Mouse (Mus musculus) heart, embryonic 12.5 days (tissue): Measurements from ENCODE around the gene Zfp867. TPM values are rescaled to one million over a fixed set of nuclear protein-coding genes. Genes with fewer than 3 reads are reported as not detected.

Experiments
- ATAC-seq: fragments of 200-750 bp; cut with Nextera tagmentation; 2 replicates; pipeline ENCODE4 v1.8.0; 2017; ENCODE audit warnings: moderate TSS enrichment, moderate library complexity; ENCODE audit not compliant: insufficient number of reproducible peaks, low FRiP score
- H3K27ac ChIP-seq: fragments of 300-500 bp; sonication (generic); 2 replicates; pipeline ENCODE4 v1.5.1; 2016; ENCODE audit warnings: mild to moderate bottlenecking, moderate library complexity; ENCODE audit not compliant: poor library complexity, severe bottlenecking
- H3K27me3 ChIP-seq: fragments of 300-500 bp; sonication (generic); replicated peaks from 2 replicates; pipeline ENCODE4 v1.6.1; 2016; ENCODE audit warnings: mild to moderate bottlenecking, moderate library complexity
- H3K36me3 ChIP-seq: fragments of 300-500 bp; sonication (generic); 2 replicates; pipeline ENCODE4 v1.6.1; 2016; ENCODE audit warnings: mild to moderate bottlenecking, moderate library complexity
- H3K4me1 ChIP-seq: fragments of 300-500 bp; sonication (generic); replicated peaks from 2 replicates; pipeline ENCODE4 v1.6.1; 2016; ENCODE audit warnings: mild to moderate bottlenecking
- H3K4me2 ChIP-seq: fragments of 300-500 bp; sonication (generic); 2 replicates; pipeline ENCODE4 v1.6.1; 2016; ENCODE audit warnings: mild to moderate bottlenecking, moderate library complexity
- H3K4me3 ChIP-seq: fragments of 300-500 bp; sonication (generic); 2 replicates; pipeline ENCODE4 v1.5.1; 2016; ENCODE audit warnings: mild to moderate bottlenecking
- H3K9ac ChIP-seq: fragments of 300-500 bp; sonication (generic); 2 replicates; pipeline ENCODE4 v1.6.1; 2016; ENCODE audit warnings: mild to moderate bottlenecking, moderate library complexity
- H3K9me3 ChIP-seq: fragments of 300-500 bp; sonication (generic); replicated peaks from 2 replicates; pipeline ENCODE4 v1.6.1; 2016; ENCODE audit warnings: mild to moderate bottlenecking, moderate library complexity
- WGBS: fragments of 180-500 bp; shearing (Covaris S2); methylation state at CpG from one replicate; pipeline ENCODE4 v1.1.7; 2016; 5-methylcytosine and 5-hydroxymethylcytosine counted together
- polyA plus RNA-seq: library from polyadenylated mRNA; unstranded; fragments of >200 nt; fragmentation: Nextera tagmentation; extraction: Ambion mirVana; gene quantifications from 2 replicates; pipeline ENCODE4 v1.2.1, GENCODE M21; 2016

Zfp867 gene
- polyA plus RNA-seq, 1 experiment from 2014 or later, result 5.2 TPM

DNA sequence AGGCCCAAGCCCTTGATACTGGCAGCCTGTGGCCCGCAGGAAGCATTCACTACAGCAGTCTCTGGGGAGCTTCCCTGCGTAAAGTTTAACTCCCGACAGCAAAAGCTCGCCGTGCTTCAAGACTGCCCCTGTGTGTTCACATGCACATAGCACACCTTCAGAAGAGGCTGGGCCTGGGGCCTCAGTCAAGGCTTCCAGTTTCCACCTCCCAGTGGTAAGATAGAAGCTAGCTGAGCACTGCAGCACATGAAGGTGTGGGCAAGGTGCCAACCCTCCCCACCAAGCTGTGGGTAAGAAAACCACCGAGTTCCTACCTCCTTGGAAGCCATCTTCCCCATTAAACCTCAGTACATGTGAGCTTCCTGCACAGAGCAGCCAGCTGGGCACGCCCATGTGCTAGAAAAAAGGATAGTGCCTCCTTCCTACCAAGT, 46.6 kb downstream of the Zfp867 start:
- Histone ChIP-seq H3K27me3 (no peaks in the 10 kb centered on the region), H3K4me3 (no peak overlapping the region)

DNA sequence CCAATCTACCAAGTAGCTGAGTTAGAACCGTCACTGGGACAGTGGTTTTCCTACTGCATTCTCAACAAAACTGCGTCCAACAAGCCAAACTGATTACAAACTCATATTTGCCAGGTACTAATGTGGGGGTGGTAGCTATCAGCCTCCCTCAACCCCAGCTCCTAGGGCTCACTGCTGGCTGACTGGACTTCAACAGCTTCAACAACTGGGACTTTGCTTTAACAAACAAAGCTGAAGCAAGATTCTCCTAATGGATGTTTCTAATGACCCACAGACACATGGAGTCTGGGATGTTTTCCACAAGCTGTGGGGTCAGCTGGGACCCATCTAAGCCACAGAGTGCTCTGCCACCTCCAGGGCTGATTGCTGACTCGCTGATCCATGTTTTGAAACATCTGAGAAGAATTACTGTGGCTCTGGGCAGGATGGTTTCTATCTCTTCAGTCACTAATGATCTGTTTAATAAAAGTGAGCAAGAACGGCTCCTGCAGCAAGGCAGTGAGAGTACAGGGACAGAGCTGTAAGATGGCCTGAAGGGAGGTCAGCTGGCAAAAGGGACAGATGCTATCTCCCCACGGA, 49.2 kb downstream of the Zfp867 start:
- no peak overlapping the region for H3K4me2 ChIP-seq
- H3K36me3 ChIP-seq, result peaks cover 73% of the 10 kb centered on the region
- no peak overlapping the region for H3K4me3 ChIP-seq
- H3K4me1 ChIP-seq, result peaks cover 15% of the 10 kb centered on the region
- no peak overlapping the region for H3K9ac ChIP-seq
- no peak overlapping the region for H3K27ac ChIP-seq
- no peak for ATAC-seq
- H3K9me3 ChIP-seq, result no peaks in the 10 kb centered on the region
- H3K27me3 ChIP-seq, result no peaks in the 10 kb centered on the region
- WGBS, result 79% methylated on average over 5 of the region's 5 CpGs

More for the DNA sequence above, 46.6 kb downstream of the Zfp867 start:
- no peak for ATAC-seq
- WGBS, result 56% methylated on average over 7 of the region's 7 CpGs
- peaks cover 62% of the 10 kb centered on the region for H3K36me3 ChIP-seq
- peaks cover 17% of the 10 kb centered on the region for H3K4me1 ChIP-seq
- H3K4me2 ChIP-seq, result no peak overlapping the region
- H3K27ac ChIP-seq, result no peak overlapping the region
- no peaks in the 10 kb centered on the region for H3K9me3 ChIP-seq
- no peak overlapping the region for H3K9ac ChIP-seq

DNA sequence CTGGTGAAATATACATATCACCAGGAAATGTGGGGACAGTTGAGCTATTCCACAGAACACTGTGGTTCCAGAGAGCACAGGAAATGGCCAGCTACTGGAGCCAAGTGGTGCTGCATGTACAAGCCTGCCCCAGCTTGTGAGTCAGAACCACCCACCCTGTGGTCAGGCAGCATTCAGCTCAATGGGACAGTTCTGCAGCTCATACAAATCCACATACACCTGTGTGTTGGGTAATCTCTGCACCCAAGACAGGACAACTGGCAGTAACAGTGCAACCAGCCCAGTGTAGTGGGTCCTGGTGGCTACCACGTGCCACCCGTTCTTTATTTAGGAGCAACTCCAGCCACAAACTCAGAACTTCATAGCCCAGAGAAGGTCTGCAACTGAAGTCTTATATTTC, 50.3 kb downstream of the Zfp867 start:
- 88% methylated on average over 2 of the region's 2 CpGs for WGBS
- Histone ChIP-seq H3K4me3 (no peak overlapping the region), H3K27me3 (no peaks in the 10 kb centered on the region), H3K36me3 (peaks cover 66% of the 10 kb centered on the region), H3K9ac (no peak overlapping the region), H3K4me1 (peaks cover 14% of the 10 kb centered on the region), H3K9me3 (no peaks in the 10 kb centered on the region), H3K27ac (no peak overlapping the region), H3K4me2 (no peak overlapping the region)
- ATAC-seq, result no peak

DNA sequence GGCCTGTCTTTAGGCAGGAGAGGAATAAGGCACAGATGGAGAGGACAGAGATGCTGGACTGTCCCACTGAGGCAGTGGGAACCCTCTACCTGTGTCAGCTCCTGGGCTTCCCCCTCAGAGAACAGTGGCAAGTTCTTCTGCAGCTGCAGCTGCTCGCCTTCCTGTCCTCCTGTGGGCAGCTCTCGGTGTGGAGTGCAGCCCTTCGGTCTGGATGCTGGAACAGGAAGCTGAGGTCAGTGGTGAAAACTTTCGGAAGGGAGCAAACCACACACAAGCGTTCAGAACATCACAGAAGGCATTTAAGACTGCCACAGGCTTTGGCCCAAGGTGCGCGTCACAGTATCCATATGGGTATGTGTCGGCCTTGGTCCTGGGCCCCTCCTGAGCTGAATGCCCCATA, 50.8 kb downstream of the Zfp867 start:
- Histone ChIP-seq H3K9ac (no peak overlapping the region), H3K9me3 (no peaks in the 10 kb centered on the region), H3K27me3 (no peaks in the 10 kb centered on the region), H3K27ac (no peak overlapping the region), H3K4me3 (no peak overlapping the region), H3K36me3 (peaks cover 64% of the 10 kb centered on the region), H3K4me1 (peaks cover 14% of the 10 kb centered on the region), H3K4me2 (no peak overlapping the region)
- 77% methylated on average over 8 of the region's 8 CpGs for WGBS
- ATAC-seq, result no peak

DNA sequence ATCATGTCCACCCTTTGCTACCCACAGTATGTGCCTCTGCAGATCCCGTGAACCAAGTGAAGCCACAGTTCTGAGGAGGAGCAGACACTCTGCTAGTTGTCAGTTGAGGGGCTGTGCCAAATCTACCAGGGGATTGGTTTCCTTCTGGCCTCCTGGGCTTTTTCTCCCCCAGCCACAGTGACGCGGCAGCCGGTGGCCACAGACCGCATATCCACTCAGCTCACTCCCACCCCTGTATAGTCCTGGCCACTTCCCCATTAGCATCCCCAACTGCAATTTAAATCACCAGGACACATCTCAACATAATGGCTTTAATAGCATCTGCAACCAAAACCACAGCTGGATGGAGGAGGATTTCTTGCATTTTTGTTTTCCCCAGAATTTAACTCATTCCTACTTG, 53.6 kb downstream of the Zfp867 start:
- Histone ChIP-seq H3K9ac (no peak overlapping the region), H3K36me3 (peaks cover 60% of the 10 kb centered on the region), H3K4me1 (peaks cover 11% of the 10 kb centered on the region), H3K27ac (no peak overlapping the region), H3K4me3 (no peak overlapping the region), H3K9me3 (no peaks in the 10 kb centered on the region), H3K27me3 (no peaks in the 10 kb centered on the region), H3K4me2 (no peak overlapping the region)
- ATAC-seq, result no peak
- WGBS, result 76% methylated on average over 5 of the region's 5 CpGs

DNA sequence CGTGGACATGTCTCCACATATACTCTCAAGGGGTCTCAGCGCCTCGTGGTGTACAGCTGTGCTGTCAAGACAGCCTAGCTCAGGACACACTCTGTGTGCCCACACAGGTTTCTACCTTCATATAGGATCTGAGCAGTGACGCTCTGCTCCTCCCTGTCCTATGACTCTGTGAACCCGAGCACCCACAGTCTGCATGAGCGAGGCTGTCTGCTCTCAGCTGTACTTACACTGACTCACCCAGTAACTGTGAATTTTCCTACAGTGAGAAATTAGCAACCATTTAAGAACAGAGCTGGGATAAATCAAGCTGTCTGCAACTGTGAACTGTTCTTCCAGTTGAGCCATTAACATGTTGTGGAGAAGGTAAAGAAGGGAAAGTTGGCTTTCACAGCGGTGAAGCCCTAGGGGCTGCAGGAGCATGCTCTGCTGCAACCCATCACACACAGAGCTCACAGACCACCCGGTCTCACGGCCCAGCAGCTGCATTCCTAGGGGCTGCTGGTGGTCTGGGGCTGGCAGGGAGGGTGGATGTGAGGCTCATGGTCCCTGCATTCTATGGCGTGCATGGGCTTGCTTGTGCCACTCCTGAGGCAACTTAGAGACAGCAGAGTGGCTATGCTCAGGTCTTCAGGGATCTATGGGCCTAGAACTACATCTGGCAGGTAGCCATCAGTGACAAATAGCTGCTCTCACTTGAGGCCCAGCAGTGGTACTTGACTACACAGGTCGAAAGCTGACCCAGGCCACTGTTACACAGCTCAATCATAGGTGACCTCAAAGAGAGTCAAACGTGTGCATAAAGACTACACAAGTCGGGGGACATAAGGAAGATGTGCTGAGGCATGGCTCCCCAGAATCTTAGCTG, 59.0 kb downstream of the Zfp867 start:
- ATAC-seq, result peak; percentile 34; the same call in 1 of the 2 replicates
- H3K36me3 ChIP-seq, result peaks cover 28% of the 10 kb centered on the region
- H3K4me3 ChIP-seq, result no peak overlapping the region
- H3K9me3 ChIP-seq, result no peaks in the 10 kb centered on the region
- H3K4me2 ChIP-seq, result no peak overlapping the region
- H3K27me3 ChIP-seq, result no peaks in the 10 kb centered on the region
- 69% methylated on average over 13 of the region's 13 CpGs for WGBS
- peaks cover 28% of the 10 kb centered on the region for H3K4me1 ChIP-seq
- no peak overlapping the region for H3K9ac ChIP-seq
- no peak overlapping the region for H3K27ac ChIP-seq

DNA sequence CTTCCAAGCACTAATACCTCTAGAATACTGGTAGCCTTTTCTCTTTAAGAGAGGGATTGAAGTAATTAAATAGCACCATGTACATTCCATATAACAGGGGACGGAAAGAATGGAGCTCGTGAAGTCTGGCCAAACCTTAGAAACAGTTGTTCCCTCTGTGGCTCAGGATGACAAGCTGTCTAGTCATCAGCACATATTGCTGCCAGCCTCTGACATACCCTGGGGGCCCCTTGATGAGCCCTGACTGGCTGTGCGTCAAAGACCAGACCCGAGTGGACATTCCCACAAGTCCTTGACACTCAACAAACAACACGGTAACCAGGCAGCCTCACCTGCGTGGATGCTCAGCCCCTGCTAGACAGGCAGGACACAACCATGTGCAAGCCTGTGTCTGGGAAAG, 60.2 kb downstream of the Zfp867 start:
- Histone ChIP-seq H3K27me3 (no peaks in the 10 kb centered on the region), H3K36me3 (peaks cover 34% of the 10 kb centered on the region), H3K27ac (no peak overlapping the region), H3K4me1 (peaks cover 28% of the 10 kb centered on the region), H3K4me3 (no peak overlapping the region), H3K9me3 (no peaks in the 10 kb centered on the region), H3K9ac (no peak overlapping the region), H3K4me2 (no peak overlapping the region)
- 66% methylated on average over 6 of the region's 6 CpGs for WGBS
- ATAC-seq, result no peak

Other genes starting within 250 kb of the Zfp867 start
- 609 and 632 TPM in 2 replicates for gene Arf1, start 244.2 kb downstream of the Zfp867 start, polyA plus RNA-seq
- gene Wnt3a, start 181.7 kb downstream of the Zfp867 start, polyA plus RNA-seq, result 0.08 TPM in 1 of 2 replicates, not detected in the other
- 4.5 and 5.0 TPM in 2 replicates for gene Wnt9a, start 165.5 kb downstream of the Zfp867 start, polyA plus RNA-seq
- gene Prss38, start 96.8 kb downstream of the Zfp867 start, polyA plus RNA-seq, result not detected in 2 replicates
- 11.7 and 13.1 TPM in 2 replicates for gene Jmjd4, start 22.4 kb downstream of the Zfp867 start, polyA plus RNA-seq
- gene Snap47, start 21.3 kb downstream of the Zfp867 start, polyA plus RNA-seq, result 107 and 108 TPM in 2 replicates
- gene Zkscan17, start 54.3 kb upstream of the Zfp867 start, polyA plus RNA-seq, result 18.1 and 18.4 TPM in 2 replicates
- gene Nlrp3, start 69.1 kb upstream of the Zfp867 start, polyA plus RNA-seq, result 0.08 and 0.09 TPM in 2 replicates
- not detected in 2 replicates for gene Olfr222, start 103.8 kb upstream of the Zfp867 start, polyA plus RNA-seq
- not detected in 2 replicates for gene Olfr223, start 120.8 kb upstream of the Zfp867 start, polyA plus RNA-seq
- 79.5 and 79.8 TPM in 2 replicates for gene Mprip, start 188.8 kb upstream of the Zfp867 start, polyA plus RNA-seq